Mouse (Mus musculus) layer of hippocampus, postnatal 10 days (tissue): ENCODE data around the gene Spata9. TPM values are rescaled to one million over a fixed set of nuclear protein-coding genes. Genes with fewer than 3 reads are reported as not detected.

ENCODE experiments used
- DNase-seq, 2 experiments: peaks; one replicate each; pipeline ENCODE4 v3.0.0; 2021; ENCODE audit warnings: low spot score in 2 of 2
- total RNA-seq, 2 experiments: library from RNA; stranded (reverse); gene quantifications; 2 replicates each; pipeline ENCODE4 v1.2.3; 2021

The Spata9 gene
- total RNA-seq, 2 experiments from 2014 or later, result 0.51 to 0.62 TPM

DNA sequence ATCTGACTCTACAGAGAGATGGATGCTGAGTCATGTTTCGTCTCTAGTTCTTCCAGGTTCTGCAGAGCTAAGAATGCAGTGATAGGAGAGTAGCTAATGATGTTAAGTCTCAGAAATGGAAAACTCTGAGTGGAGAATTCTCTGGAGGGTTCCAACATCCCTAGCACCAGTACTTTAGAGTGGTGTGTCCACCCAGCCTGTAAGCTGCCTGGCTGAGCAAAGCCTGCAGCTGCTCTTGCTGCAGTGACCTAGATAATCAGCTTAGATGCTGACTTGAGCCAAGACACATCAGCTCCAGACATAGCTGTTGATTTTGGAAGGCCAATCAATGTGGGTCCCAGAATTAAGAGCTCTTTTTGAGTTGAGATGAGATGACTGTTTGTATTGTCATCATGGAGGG, 21.1 kb downstream of the Spata9 start:
- DNase-seq, result no peak

DNA sequence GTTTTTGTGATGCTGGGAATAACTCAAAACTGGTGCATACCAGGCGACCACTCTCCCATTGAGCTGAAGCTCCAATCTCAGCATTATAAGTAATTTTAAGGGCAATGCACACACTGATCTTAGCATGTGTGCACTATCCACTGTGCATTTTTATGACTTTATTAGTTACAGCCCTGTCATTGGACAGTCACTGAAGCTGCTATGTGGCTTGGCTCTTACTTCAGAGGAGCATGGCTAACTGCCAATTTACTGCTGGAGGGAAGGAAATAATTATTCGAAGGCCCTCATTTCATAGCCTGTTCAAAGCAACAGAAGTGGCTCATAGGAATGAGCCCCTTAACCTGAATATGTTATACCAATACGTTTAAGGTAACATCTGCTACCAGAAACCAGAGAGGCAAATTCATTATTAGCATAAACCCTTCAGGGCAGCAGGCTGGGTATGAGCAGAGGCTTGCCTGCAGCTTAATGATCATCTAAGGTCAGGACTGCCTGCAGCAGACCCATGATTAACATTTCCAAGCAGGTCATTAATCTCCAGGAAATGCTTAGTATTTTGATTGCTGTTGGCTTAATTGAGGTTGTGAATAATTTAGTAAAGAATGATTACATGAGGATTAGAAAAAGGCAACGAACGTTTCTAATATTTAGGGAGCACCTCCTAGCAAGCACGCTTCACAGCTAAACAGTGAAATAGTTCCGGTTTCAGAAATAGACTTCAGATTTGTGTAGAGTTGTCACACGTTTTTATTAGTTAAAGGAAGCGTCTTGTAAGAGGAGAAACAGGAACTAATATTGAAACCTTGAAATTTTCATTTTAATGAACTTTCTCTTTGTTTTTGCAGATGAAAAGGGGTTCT, 25.4 kb downstream of the Spata9 start:
- no peak for DNase-seq

DNA sequence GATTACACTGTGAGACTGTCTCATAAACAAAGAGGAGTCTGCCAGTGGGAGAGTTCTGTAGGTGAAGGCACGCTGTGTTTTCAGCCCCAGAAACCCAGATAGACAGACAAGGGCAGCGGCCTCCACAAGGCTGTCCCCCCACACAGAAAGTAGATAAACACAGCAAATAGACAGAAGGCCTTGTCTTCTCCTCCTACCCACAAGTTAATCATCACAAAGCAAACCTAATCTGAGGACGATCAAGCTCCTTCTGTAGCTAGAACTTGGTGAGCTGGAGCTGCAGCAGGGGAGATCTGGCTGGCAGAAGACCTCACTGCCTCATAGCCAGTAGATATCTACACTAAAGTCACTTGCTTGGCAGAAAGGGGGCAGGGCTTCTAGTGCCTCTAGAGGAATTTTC, 36.3 kb downstream of the Spata9 start:
- DNase-seq, result no peak

DNA sequence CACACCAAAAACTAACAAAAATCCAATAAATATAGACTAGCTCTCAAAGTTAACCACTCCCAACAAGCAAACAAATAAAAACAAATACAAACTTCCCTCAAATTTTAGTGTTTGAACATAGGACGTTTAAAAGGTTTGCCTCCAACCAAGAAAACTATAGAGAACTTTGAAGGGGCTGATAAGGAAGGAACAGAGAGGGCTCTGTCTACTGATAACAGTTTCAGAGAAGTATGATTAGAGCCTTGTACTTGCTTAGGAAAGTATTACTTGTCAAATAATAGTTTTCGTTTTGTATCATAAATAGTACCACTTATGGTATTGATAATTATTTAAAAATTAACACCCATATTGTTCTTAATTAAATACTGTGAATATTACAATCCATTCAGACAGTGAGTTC, 47.6 kb downstream of the Spata9 start:
- no peak for DNase-seq

DNA sequence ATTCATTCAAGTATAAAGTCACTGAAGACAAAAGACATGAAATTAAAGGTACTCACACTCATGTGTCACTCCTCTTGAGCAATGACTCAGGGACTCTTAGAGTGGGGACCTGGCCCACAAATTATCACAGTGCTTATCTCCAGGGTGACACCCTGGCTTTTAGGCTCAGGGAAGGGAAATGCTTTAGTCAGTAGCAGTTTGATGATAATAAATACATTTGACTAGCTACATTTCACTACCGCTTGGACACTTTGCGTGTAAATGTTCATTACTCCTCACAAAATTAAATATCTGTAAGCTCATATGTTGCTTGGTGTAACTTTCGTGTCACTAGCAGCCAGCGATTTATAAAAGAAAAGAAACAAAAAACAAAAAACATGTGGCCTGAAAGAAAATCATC, 50.5 kb downstream of the Spata9 start:
- DNase-seq, result no peak

DNA sequence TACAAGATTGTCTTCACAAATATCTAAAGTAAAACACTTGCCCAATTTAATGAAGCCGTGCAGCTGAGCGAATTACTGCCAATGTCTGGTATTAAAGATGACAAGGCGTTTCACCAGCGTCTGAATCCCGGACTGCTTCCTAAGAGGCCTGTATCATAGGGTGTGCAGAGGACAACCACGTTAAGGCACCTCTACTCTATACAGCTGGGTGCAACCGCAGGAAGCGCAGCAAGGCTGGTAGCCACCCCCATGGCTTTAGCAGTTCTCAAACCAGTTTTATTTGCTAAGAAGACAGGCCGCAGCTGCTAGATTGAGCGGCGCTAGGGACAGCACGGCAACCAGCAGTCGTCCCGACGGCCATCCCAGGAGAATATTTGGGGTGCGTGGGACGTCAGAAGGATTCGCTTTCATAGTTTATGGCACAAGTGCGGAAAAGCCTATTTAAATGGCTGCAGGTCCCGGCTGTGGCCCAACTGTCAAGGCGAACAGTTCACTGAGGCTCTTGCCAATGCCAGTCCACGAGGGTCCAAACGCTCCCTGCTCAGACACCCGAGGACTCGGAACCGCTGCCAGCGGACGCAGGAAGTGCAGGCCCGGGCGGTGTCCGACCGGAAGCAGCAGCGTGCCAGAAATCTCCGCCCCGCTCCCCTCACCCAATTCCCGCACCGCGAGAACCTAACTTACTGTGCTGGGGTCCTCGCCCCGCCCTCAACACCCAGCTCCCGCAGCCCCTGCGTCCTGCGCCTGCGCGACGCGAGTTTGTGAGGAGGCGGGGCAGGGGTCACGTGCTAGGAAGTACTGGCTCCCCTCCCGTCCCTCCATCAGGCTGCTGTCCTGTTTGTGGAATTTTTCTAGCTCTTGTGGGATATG, 51.3 kb downstream of the Spata9 start, which contains the start of gene Rfesd:
Gene Rfesd (minus strand): TSS at position 746 of the 870 bp plus-strand sequence.
- peak; percentile 95 to 98 for DNase-seq

DNA sequence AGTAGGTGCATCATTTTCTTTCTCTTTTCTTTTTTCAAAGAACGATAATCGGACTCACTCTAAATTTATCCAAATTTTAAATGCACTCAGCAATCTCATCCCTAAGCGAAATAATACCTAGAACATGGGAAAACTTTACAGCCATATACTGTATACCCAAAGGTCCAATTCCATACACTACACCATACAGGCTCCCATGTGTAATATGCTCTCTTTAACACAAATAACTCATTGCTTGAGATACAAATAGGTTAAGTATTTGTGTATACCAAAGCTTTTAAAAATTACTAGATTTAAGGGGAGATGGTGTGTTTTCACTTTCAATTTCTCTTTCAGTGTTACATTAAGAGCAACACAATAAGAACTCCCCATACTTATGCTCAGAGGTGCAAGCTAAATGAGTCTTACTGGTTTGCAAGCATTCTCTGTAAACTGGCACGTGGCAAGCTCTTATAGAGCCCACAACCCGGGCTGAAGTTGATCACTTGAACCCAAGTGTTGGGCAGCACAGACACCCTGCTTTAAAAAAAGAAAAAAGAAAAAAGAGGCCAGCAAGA, 52.0 kb downstream of the Spata9 start:
- no peak for DNase-seq

DNA sequence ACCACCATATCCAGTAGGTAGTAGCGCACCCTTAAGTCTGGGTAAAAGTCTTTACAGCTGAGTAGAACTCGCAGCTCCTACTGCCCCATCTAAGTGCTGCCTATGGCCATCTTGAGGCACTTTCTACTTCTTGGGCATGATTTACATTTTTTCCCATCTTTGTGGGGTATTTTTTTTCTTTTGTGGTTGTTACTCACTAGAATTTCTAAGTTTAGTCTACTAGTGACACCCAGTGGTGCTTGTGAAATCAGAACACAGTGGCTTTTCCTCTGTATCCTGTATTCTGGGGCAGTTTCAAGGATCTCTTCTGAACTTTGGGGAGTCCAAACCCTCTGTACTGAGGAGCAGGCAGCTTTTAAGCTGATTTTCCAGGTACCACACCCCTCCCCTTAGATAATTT, 54.8 kb downstream of the Spata9 start:
- DNase-seq, result peak; percentile 10 to 21

DNA sequence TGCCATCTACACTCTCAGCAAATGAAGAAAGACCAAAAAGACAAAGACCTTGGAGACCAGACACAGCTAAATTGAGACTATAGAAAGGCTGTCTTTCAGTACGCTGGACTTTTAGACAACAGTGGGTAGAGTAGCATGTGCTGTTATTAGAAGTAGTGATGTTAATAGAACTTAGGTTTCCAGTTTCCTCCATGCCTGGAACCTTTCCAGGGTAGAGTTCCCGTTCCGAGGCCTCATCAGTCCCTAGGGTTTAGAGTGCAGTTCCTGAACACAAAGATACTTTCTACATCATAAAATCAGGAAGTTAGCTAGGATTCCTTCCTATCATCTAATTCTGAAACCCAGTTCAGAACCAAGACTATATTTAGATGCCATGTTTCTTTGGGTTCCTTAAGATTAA, 57.6 kb downstream of the Spata9 start:
- DNase-seq, result no peak

DNA sequence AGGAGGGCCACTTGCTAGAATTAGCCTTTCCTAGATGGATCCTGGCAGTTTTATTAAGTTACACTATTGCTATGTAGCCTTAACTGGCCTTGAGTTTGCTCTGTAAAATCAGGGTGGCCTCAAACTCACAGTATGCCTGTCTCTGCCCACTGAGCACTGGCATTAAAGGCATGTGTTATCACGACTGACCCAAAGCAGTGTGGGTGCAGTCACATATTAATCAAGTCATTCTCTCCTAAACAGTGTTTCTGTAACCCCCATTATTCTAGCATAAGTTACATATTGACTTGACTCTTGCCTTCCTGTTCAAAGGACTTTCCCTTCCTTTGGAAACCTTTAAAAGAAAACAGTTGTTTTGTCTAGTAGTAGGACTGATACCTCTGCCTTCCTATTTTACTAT, 75.5 kb downstream of the Spata9 start:
- no peak for DNase-seq

DNA sequence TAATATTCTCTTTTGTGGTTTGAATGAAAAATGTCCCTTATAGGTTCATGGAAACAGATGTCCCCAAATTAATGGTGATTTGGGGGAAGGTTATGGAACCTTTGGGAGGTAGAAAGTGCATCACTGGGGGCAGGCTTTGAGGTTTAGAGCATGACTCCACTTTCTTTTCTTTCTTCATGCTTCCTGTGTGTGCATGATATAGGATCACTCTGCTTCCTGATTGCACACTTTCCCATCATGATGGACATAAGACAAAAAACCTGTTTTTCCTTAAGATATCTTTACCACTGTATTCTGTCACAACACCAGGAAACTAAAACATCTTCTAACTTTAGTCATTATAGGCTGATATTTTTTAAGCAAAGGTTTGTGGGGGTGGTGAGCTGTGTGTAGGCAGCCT, 78.0 kb downstream of the Spata9 start:
- DNase-seq, result no peak

Other genes with a start within 250 kb of the Spata9 start
- 10 to 100 TPM; 63.4 to 72.9 TPM for gene Glrx, start 127.3 kb upstream of the Spata9 start, total RNA-seq
- gene Rhobtb3, start 23.2 kb upstream of the Spata9 start, total RNA-seq, result 10 to 100 TPM; 24.9 to 26.0 TPM
- gene Rfesd, start 51.6 kb downstream of the Spata9 start, total RNA-seq, result 10 to 100 TPM; 19.7 to 20.4 TPM
- gene Gpr150, start 89.8 kb downstream of the Spata9 start, total RNA-seq, result 1 to 10 TPM; 4.5 to 4.7 TPM
- 1 to 10 TPM; 4.8 to 5.1 TPM for gene Arsk, start 131.5 kb downstream of the Spata9 start, total RNA-seq
- 10 to 100 TPM; 19.9 to 23.5 TPM for gene Ttc37, start 131.6 kb downstream of the Spata9 start, total RNA-seq